In the genomic region with DNA sequence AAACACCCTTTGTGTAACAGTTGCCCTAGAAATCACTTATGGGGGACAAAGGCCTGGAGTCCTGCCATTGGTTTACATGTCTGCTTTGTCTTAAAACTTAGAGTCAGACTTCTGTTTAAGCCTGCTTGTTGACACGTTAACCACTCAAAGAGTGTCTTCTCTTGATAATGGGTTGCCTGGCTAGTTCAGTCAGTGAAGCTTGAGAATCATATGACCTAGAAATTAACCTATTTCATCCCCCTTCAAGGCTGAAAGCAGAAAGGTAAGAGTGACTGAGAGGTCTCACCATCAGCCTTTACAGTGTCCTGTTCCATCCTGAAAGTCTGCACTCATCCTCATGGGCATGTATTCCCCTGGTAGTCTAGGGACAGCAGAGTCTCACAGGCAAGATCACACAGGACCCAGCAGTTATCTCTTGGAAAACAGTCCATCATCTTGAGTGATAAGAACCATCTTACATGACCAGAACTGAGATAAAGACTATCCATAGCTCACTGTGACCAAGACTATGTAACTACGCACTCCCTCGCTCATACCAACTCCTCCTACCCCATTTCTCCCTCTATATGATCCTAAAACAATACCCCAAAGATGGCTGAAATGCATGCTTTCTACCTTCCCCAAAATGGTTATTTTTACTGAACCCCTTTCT, we compare ENCODE assay signal across 21 mouse cellular contexts. TPM values are rescaled to one million over a fixed set of nuclear protein-coding genes. Genes with fewer than 3 reads are reported as not detected.
DNase-seq lines count a peak whose midpoint lies in the region; ATAC-seq and TF ChIP-seq lines count a peak whose summit lies in the region.
"Had no signal": no experiment of that assay in that cellular context is flagged by ENCODE, and none has a peak within 500 bp of the region (broad histone marks: within the 10 kb centered on the region; RNA-seq: fewer than 3 reads in every experiment).

No protein-coding gene starts in this region.

- TF ChIP-seq RAD21 in MEL (IDR thresholded peaks at IDR 0.05; ENCODE audit: low read depth, low read length), result no peak

- no peaks in the 10 kb centered on the region for H3K9me3 ChIP-seq in MEL (replicated peaks; ENCODE audit: insufficient read depth, low read length)
- H3K9me3 ChIP-seq in liver, embryonic 14.5 days (ENCODE audit: control insufficient read depth, low read length), result no peaks in the 10 kb centered on the region
- H3K9me3 ChIP-seq in midbrain, embryonic 11.5 days (ENCODE audit: control insufficient read depth, low read length), result no peaks in the 10 kb centered on the region
- H3K9me3 ChIP-seq: embryonic facial prominence, embryonic 13.5 days; forebrain, embryonic 10.5 days; heart, embryonic 15.5 days; hindbrain, embryonic 10.5 days had no signal

- peak; percentile 73; the same call in 1 of the 2 replicates for ATAC-seq in liver, embryonic 14.5 days (ENCODE audit: insufficient read depth)
- peak; percentile 83 for ATAC-seq in megakaryocyte-erythroid progenitor cell, adult 5-6 weeks (replicated peaks; ENCODE audit: low FRiP score, low TSS enrichment, poor library complexity, severe bottlenecking)
- ATAC-seq in midbrain, embryonic 11.5 days (ENCODE audit: low FRiP score), result no peak
- ATAC-seq: forebrain, embryonic 14.5 days had no signal

- no peak overlapping the region for H3K9ac ChIP-seq in MEL (ENCODE audit: control insufficient read depth, low read depth, low read length, poor library complexity, severe bottlenecking)
- no peak overlapping the region for H3K9ac ChIP-seq in liver, embryonic 14.5 days (replicated peaks)
- H3K9ac ChIP-seq in midbrain, embryonic 11.5 days (ENCODE audit: low read length), result no peak overlapping the region
- H3K9ac ChIP-seq: embryonic facial prominence, embryonic 13.5 days; heart, embryonic 15.5 days; hindbrain, embryonic 14.5 days had no signal

- TF ChIP-seq CTCF in MEL (IDR thresholded peaks at IDR 0.05 in 2 of 3, conservative IDR thresholded peaks at IDR 0.05 in 1 of 3; ENCODE audit: control insufficient read depth in 1 of 3, insufficient read depth in 1 of 3, low read depth in 2 of 3, low read length in 3 of 3, poor library complexity in 1 of 3, severe bottlenecking in 1 of 3), result no peak
- no peak for TF ChIP-seq CTCF in liver, embryonic 14.5 days (IDR thresholded peaks at IDR 0.05; ENCODE audit: low read depth)

- no peaks in the 10 kb centered on the region for H3K79me2 ChIP-seq in MEL (ENCODE audit: control insufficient read depth, insufficient read depth, low read length, poor library complexity)

- H3K36me3 ChIP-seq in MEL (ENCODE audit: control insufficient read depth in 1 of 2, insufficient read depth in 2 of 2, low read length in 2 of 2), result no peaks in the 10 kb centered on the region
- H3K36me3 ChIP-seq in liver, embryonic 14.5 days (replicated peaks; ENCODE audit: control insufficient read depth, insufficient read depth, low read depth), result no peaks in the 10 kb centered on the region
- H3K36me3 ChIP-seq in midbrain, embryonic 11.5 days (ENCODE audit: control insufficient read depth, insufficient read depth, low read length), result no peaks in the 10 kb centered on the region
- H3K36me3 ChIP-seq: embryonic facial prominence, embryonic 13.5 days; forebrain, embryonic 10.5 days; heart, embryonic 15.5 days; hindbrain, embryonic 10.5 days had no signal

- H3K4me3 ChIP-seq in MEL (ENCODE audit: control insufficient read depth in 1 of 2, insufficient read depth in 1 of 2, low read depth in 2 of 2, low read length in 2 of 2), result no peak overlapping the region
- no peak overlapping the region for H3K4me3 ChIP-seq in liver, embryonic 14.5 days (ENCODE audit: insufficient read depth in 1 of 2, low read depth in 2 of 2, low read length in 2 of 2)
- H3K4me3 ChIP-seq in midbrain, embryonic 11.5 days (ENCODE audit: low read depth, low read length), result no peak overlapping the region
- H3K4me3 ChIP-seq: embryonic facial prominence, embryonic 13.5 days; forebrain, embryonic 10.5 days; gastrocnemius, adult 2 months; heart, embryonic 15.5 days; hindbrain, embryonic 10.5 days had no signal

- H3K4me2 ChIP-seq in liver, embryonic 14.5 days (ENCODE audit: low read depth), result no peak overlapping the region
- H3K4me2 ChIP-seq in midbrain, embryonic 11.5 days, result no peak overlapping the region
- H3K4me2 ChIP-seq: embryonic facial prominence, embryonic 13.5 days; heart, embryonic 11.5 days; heart, embryonic 15.5 days; hindbrain, embryonic 14.5 days had no signal

- 46% methylated on average over 3 of the region's 3 CpGs for WGBS in liver, embryonic 14.5 days (ENCODE audit: insufficient replicate concordance)
- 88% methylated on average over 3 of the region's 3 CpGs for WGBS in midbrain, embryonic 11.5 days

- no peak for TF ChIP-seq POLR2A in MEL (IDR thresholded peaks at IDR 0.05; ENCODE audit: control insufficient read depth in 1 of 2, insufficient read depth in 1 of 2, low read depth in 1 of 2, low read length in 2 of 2, poor library complexity in 1 of 2)

- no peak overlapping the region for H3K27ac ChIP-seq in MEL (ENCODE audit: control insufficient read depth, low read depth, low read length)
- no peak overlapping the region for H3K27ac ChIP-seq in liver, embryonic 14.5 days
- no peak overlapping the region for H3K27ac ChIP-seq in midbrain, embryonic 11.5 days (ENCODE audit: low read depth, low read length)
- H3K27ac ChIP-seq: embryonic facial prominence, embryonic 13.5 days; forebrain, embryonic 10.5 days; gastrocnemius, adult 2 months; heart, embryonic 15.5 days; hindbrain, embryonic 10.5 days; hindbrain, embryonic 14.5 days had no signal

- peaks cover 0 to 2% of the 10 kb centered on the region in 2 experiments; a peak in 2 of 4 replicates for H3K4me1 ChIP-seq in MEL (ENCODE audit: control insufficient read depth in 1 of 2, insufficient read depth in 2 of 2, low read length in 2 of 2)
- peaks cover 4 to 5% of the 10 kb centered on the region in 2 experiments; a peak in 3 of 4 replicates for H3K4me1 ChIP-seq in liver, embryonic 14.5 days (replicated peaks; ENCODE audit: control insufficient read depth in 2 of 2, insufficient read depth in 2 of 2, low read length in 1 of 2)
- H3K4me1 ChIP-seq in midbrain, embryonic 11.5 days (ENCODE audit: control insufficient read depth, insufficient read depth, low read length), result no peaks in the 10 kb centered on the region
- H3K4me1 ChIP-seq: embryonic facial prominence, embryonic 13.5 days; forebrain, embryonic 10.5 days; hindbrain, embryonic 10.5 days had no signal

- no peak for TF ChIP-seq EP300 in MEL (IDR thresholded peaks at IDR 0.05; ENCODE audit: low read depth in 1 of 2, low read length in 2 of 2)
- TF ChIP-seq EP300 in liver, embryonic 14.5 days (IDR thresholded peaks at IDR 0.05; ENCODE audit: low read depth), result peak; percentile 20; the same call in 1 of the 2 replicates

- H3K27me3 ChIP-seq in MEL (ENCODE audit: control insufficient read depth in 1 of 2, insufficient read depth in 2 of 2, low read length in 2 of 2), result peaks cover 0 to 2% of the 10 kb centered on the region in 2 experiments; a peak in 1 of 4 replicates
- no peaks in the 10 kb centered on the region for H3K27me3 ChIP-seq in liver, embryonic 14.5 days (ENCODE audit: control insufficient read depth, insufficient read depth, low read length)
- no peaks in the 10 kb centered on the region for H3K27me3 ChIP-seq in midbrain, embryonic 11.5 days (ENCODE audit: control insufficient read depth, insufficient read depth, low read length)
- H3K27me3 ChIP-seq: embryonic facial prominence, embryonic 13.5 days; heart, embryonic 15.5 days had no signal

- DNase-seq in MEL (ENCODE audit: low read depth, low spot score), result no peak
- peak; percentile 12 for DNase-seq in c-Kit-positive CD71-positive TER-119-positive erythroid progenitor cells, embryonic 14.5 days (ENCODE audit: low spot score)
- DNase-seq in liver, embryonic 14.5 days (ENCODE audit: low read depth in 3 of 3, low spot score in 3 of 3), result no peak
- DNase-seq in kidney, adult 9 months, result no peak
- DNase-seq in midbrain, embryonic 11.5 days (ENCODE audit: low spot score, missing footprints), result no peak
- DNase-seq: adrenal gland, postnatal 10 days; cerebellum, adult 11-12 months; cerebellum, adult 9-10 months; cerebellum, postnatal 25 days; gastrocnemius, adult 2 months; gastrocnemius, postnatal 25 days; heart, adult 18-20 months; heart, postnatal 14 days had no signal

TF ChIP-seq in MEL, 35 proteins besides CTCF, POLR2A, EP300 and RAD21:
- TF ChIP-seq GATA1 (IDR thresholded peaks at IDR 0.05; ENCODE audit: low read depth, low read length), result peak; percentile 57
- no peak for TF ChIP-seq MXI1 (IDR thresholded peaks at IDR 0.05; ENCODE audit: low read depth, low read length)

RNA-seq across cellular contexts. Expression of a gene that starts 10.4 kb away (rescaled TPM):
- total RNA-seq in MEL (2012; rRNA removed), result 17.8 and 18.0 TPM in 2 replicates
- polyA plus RNA-seq in MEL (2012; ENCODE audit: insufficient read depth in 1 of 2, insufficient read length in 2 of 2, low read depth in 1 of 2, low replicate concordance in 2 of 2, missing spikeins in 1 of 2), result 10 to 100 TPM in 1 of 2 experiments, not detected in 1; 72.6 TPM
- polyA plus RNA-seq in liver, embryonic 14.5 days (2012; rRNA removed), result 22.5 and 35.5 TPM in 2 replicates
- 41.2 and 44.4 TPM in 2 replicates for polyA plus RNA-seq in liver, embryonic 14.5 days (2014; fragmentation: Nextera tagmentation; extraction: Ambion mirVana)
- total RNA-seq in megakaryocyte-erythroid progenitor cell, adult 5-6 weeks (2014; fragmentation: Nextera tagmentation), result 59.5 and 59.6 TPM in 2 replicates
- 59.5 and 64.0 TPM in 2 replicates for total RNA-seq in megakaryocyte-erythroid progenitor cell, adult 5-6 weeks (2017)
- 36.0 and 40.3 TPM in 2 replicates for polyA plus RNA-seq in midbrain, embryonic 11.5 days (2014; fragmentation: Nextera tagmentation; extraction: Ambion mirVana)
